Mouse (Mus musculus): ENCODE measurements at regions not wholly inside any gene's neighbourhood (a gene's known extent, or its start where the extent isn't known, plus 50 kb on each side); places are given as distances from the start of the nearest gene placed in this dataset.

- DNase-seq (ENCODE audit: low read depth, low spot score), result no peak
These were observed 1268.8 kb upstream of the A1bg start for GRCm38 (mm10) chr15:62191641-62192040.

- DNase-seq (ENCODE audit: low read depth, low spot score), result no peak
These were observed 1268.3 kb upstream of the A1bg start for GRCm38 (mm10) chr15:62190977-62191614.

- peak; percentile 24 for DNase-seq (ENCODE audit: low read depth, low spot score)
These were observed 1267.6 kb upstream of the A1bg start for GRCm38 (mm10) chr15:62190224-62190910.

- DNase-seq (ENCODE audit: low read depth, low spot score), result peak; percentile 70
These were observed 1266.9 kb upstream of the A1bg start for GRCm38 (mm10) chr15:62189565-62190181.

- DNase-seq (ENCODE audit: low read depth, low spot score), result no peak
These were observed 1263.7 kb upstream of the A1bg start for GRCm38 (mm10) chr15:62186548-62186947.

- DNase-seq (ENCODE audit: low read depth, low spot score), result no peak
These were observed 1261.0 kb upstream of the A1bg start for GRCm38 (mm10) chr15:62183803-62184202.

- DNase-seq (ENCODE audit: low read depth, low spot score), result no peak
These were observed 1258.7 kb upstream of the A1bg start for GRCm38 (mm10) chr15:62181454-62181910.

- DNase-seq (ENCODE audit: low read depth, low spot score), result no peak
These were observed 1257.9 kb upstream of the A1bg start for GRCm38 (mm10) chr15:62180718-62181117.

GRCm38 (mm10) chr15:62179801-62180200 is 1257.0 kb upstream of the A1bg start:
- DNase-seq (ENCODE audit: low read depth, low spot score), result no peak

GRCm38 (mm10) chr15:62178568-62178967 is 1255.8 kb upstream of the A1bg start:
- no peak for DNase-seq (ENCODE audit: low read depth, low spot score)

- DNase-seq (ENCODE audit: low read depth, low spot score), result peak; percentile 66
These were observed 1255.1 kb upstream of the A1bg start for GRCm38 (mm10) chr15:62177768-62178410.

- DNase-seq (ENCODE audit: low read depth, low spot score), result no peak
These were observed 1253.3 kb upstream of the A1bg start for GRCm38 (mm10) chr15:62176076-62176475.

- no peak for DNase-seq (ENCODE audit: low read depth, low spot score)
These were observed 1251.1 kb upstream of the A1bg start for GRCm38 (mm10) chr15:62173633-62174543.

- no peak for DNase-seq (ENCODE audit: low read depth, low spot score)
These were observed 1248.8 kb upstream of the A1bg start for GRCm38 (mm10) chr15:62171632-62172031.

- no peak for DNase-seq (ENCODE audit: low read depth, low spot score)
These were observed 1248.4 kb upstream of the A1bg start for GRCm38 (mm10) chr15:62171167-62171566.

GRCm38 (mm10) chr15:62170337-62170736 is 1247.5 kb upstream of the A1bg start:
- DNase-seq (ENCODE audit: low read depth, low spot score), result peak; percentile 45

GRCm38 (mm10) chr15:62169591-62170019 is 1246.8 kb upstream of the A1bg start:
- DNase-seq (ENCODE audit: low read depth, low spot score), result peak; percentile 94

GRCm38 (mm10) chr15:62168958-62169590 is 1246.3 kb upstream of the A1bg start:
- peak; percentile 87 for DNase-seq (ENCODE audit: low read depth, low spot score)

- no peak for DNase-seq (ENCODE audit: low read depth, low spot score)
These were observed 1245.7 kb upstream of the A1bg start for GRCm38 (mm10) chr15:62168522-62168921.

GRCm38 (mm10) chr15:62166786-62167185 is 1244.0 kb upstream of the A1bg start:
- peak; percentile 56 for DNase-seq (ENCODE audit: low read depth, low spot score)

Data from CD4-positive helper T cell, adult 2 months (primary cell).